Mouse (Mus musculus): Measurements from ENCODE around the gene Kif21b. TPM values are rescaled to one million over a fixed set of nuclear protein-coding genes. Genes with fewer than 3 reads are reported as not detected.

Gene Kif21b
- polyA plus RNA-seq, 2 experiments: 1.2 to 1.8 TPM

DNA sequence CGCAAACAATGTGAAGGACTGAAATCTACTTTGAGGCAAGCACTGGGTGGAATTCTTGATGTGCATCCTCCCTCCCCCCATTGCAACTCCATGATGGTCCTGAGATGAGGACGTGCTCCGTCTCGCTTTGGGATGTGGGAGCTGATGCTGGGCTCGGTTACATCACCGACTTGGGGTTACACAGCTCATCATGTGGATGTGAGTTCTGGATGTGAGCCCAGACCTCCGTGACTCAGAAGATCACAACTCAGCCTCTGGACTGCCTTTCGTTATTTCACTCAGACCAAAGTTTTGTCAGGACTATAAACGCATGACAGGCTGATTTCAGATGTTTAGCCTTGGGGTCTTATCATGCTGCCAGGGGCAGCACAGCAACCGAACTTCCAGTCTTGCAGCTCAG is 4.3 kb upstream of the Kif21b start:
- no peak for DNase-seq (ENCODE audit: low read depth in 3 of 3, low spot score in 3 of 3)
- no peak for ATAC-seq (ENCODE audit: insufficient read depth)
- H3K27ac ChIP-seq: no peak overlapping the region

DNA sequence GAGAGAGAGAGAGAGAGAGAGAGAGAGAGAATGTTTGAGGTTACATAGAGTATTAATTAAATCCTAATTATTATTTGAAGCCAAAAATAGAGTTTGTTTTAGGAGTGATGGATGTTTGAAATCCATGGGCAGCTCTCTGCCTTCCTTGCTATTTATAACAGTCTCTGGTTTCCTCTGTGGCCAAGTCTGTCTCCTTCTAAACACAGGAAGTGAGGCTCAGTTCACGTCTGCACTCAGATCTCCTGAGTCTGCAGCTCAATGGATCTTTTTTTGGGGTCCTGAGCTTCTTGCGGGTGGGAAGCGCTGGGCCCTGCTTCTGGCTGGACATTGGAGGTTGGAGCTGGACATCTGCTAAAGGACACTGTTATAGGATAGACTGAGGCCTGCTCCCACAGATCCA is 3.3 kb upstream of the Kif21b start:
- peaks cover 8 to 26% of the 10 kb centered on the region in 2 experiments; a peak in 3 of 4 replicates for H3K4me1 ChIP-seq (replicated peaks; ENCODE audit: control insufficient read depth in 2 of 2, insufficient read depth in 2 of 2, low read length in 1 of 2)
- 22% methylated on average over 3 of the region's 3 CpGs for WGBS (ENCODE audit: insufficient replicate concordance)
- H3K27ac ChIP-seq: no peak overlapping the region
- H3K4me3 ChIP-seq (ENCODE audit: insufficient read depth in 1 of 2, low read depth in 2 of 2, low read length in 2 of 2): no peak overlapping the region
- H3K9ac ChIP-seq (replicated peaks): no peak overlapping the region
- DNase-seq (ENCODE audit: low read depth in 3 of 3, low spot score in 3 of 3): no peak
- H3K27me3 ChIP-seq (ENCODE audit: control insufficient read depth, insufficient read depth, low read length): no peaks in the 10 kb centered on the region; the same call in 1 of the 2 replicates
- H3K4me2 ChIP-seq (ENCODE audit: low read depth): no peak overlapping the region
- no peaks in the 10 kb centered on the region for H3K9me3 ChIP-seq (ENCODE audit: control insufficient read depth, low read length)
- H3K36me3 ChIP-seq (replicated peaks; ENCODE audit: control insufficient read depth, insufficient read depth, low read depth): no peaks in the 10 kb centered on the region
- TF ChIP-seq CTCF (IDR thresholded peaks at IDR 0.05; ENCODE audit: low read depth) (no peak), EP300 (IDR thresholded peaks at IDR 0.05; ENCODE audit: low read depth) (no peak)
- ATAC-seq (ENCODE audit: insufficient read depth): no peak

More for the DNA sequence above, 4.3 kb upstream of the Kif21b start:
- H3K4me1 ChIP-seq (replicated peaks; ENCODE audit: control insufficient read depth in 2 of 2, insufficient read depth in 2 of 2, low read length in 1 of 2): peaks cover 5 to 18% of the 10 kb centered on the region in 2 experiments; a peak in 3 of 4 replicates
- TF ChIP-seq EP300 (IDR thresholded peaks at IDR 0.05; ENCODE audit: low read depth) (no peak), CTCF (IDR thresholded peaks at IDR 0.05; ENCODE audit: low read depth) (no peak)
- H3K4me3 ChIP-seq (ENCODE audit: insufficient read depth in 1 of 2, low read depth in 2 of 2, low read length in 2 of 2): no peak overlapping the region
- H3K27me3 ChIP-seq (ENCODE audit: control insufficient read depth, insufficient read depth, low read length): no peaks in the 10 kb centered on the region; the same call in 1 of the 2 replicates
- H3K4me2 ChIP-seq (ENCODE audit: low read depth): no peak overlapping the region
- no peaks in the 10 kb centered on the region for H3K9me3 ChIP-seq (ENCODE audit: control insufficient read depth, low read length)
- WGBS (ENCODE audit: insufficient replicate concordance): 52% methylated on average over 10 of the region's 10 CpGs
- no peak overlapping the region for H3K9ac ChIP-seq (replicated peaks)
- no peaks in the 10 kb centered on the region for H3K36me3 ChIP-seq (replicated peaks; ENCODE audit: control insufficient read depth, insufficient read depth, low read depth)

DNA sequence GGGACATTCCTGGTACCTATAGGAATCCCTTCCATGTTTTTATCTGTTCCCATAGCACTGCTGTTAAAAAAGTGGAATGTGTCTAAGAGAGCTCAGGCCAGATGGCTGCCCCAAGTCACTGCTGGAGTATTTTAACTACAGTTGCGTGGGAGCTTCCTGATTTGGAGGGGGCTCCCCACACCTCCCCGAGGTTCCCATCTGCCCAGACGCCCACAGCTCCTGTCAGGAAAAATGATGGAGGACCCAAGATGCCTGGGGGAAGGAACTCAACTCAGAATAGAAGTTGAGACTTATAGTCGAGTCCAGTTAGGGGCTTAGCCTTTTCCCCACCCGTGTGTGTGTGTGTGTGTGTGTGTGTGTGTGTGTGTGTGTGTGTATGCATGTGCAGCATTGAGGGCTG is 2.8 kb upstream of the Kif21b start:
- no peak for DNase-seq (ENCODE audit: low read depth in 3 of 3, low spot score in 3 of 3)
- no peak overlapping the region for H3K4me2 ChIP-seq (ENCODE audit: low read depth)
- no peaks in the 10 kb centered on the region for H3K9me3 ChIP-seq (ENCODE audit: control insufficient read depth, low read length)
- WGBS (ENCODE audit: insufficient replicate concordance): 28% methylated on average over 5 of the region's 5 CpGs
- TF ChIP-seq CTCF (IDR thresholded peaks at IDR 0.05; ENCODE audit: low read depth) (no peak), EP300 (IDR thresholded peaks at IDR 0.05; ENCODE audit: low read depth) (no peak)
- no peak overlapping the region for H3K4me3 ChIP-seq (ENCODE audit: insufficient read depth in 1 of 2, low read depth in 2 of 2, low read length in 2 of 2)
- no peaks in the 10 kb centered on the region; the same call in 1 of the 2 replicates for H3K27me3 ChIP-seq (ENCODE audit: control insufficient read depth, insufficient read depth, low read length)
- ATAC-seq (ENCODE audit: insufficient read depth): no peak
- no peaks in the 10 kb centered on the region for H3K36me3 ChIP-seq (replicated peaks; ENCODE audit: control insufficient read depth, insufficient read depth, low read depth)
- H3K27ac ChIP-seq: no peak overlapping the region
- H3K9ac ChIP-seq (replicated peaks): no peak overlapping the region
- peaks cover 8 to 28% of the 10 kb centered on the region in 2 experiments; a peak in 3 of 4 replicates for H3K4me1 ChIP-seq (replicated peaks; ENCODE audit: control insufficient read depth in 2 of 2, insufficient read depth in 2 of 2, low read length in 1 of 2)

DNA sequence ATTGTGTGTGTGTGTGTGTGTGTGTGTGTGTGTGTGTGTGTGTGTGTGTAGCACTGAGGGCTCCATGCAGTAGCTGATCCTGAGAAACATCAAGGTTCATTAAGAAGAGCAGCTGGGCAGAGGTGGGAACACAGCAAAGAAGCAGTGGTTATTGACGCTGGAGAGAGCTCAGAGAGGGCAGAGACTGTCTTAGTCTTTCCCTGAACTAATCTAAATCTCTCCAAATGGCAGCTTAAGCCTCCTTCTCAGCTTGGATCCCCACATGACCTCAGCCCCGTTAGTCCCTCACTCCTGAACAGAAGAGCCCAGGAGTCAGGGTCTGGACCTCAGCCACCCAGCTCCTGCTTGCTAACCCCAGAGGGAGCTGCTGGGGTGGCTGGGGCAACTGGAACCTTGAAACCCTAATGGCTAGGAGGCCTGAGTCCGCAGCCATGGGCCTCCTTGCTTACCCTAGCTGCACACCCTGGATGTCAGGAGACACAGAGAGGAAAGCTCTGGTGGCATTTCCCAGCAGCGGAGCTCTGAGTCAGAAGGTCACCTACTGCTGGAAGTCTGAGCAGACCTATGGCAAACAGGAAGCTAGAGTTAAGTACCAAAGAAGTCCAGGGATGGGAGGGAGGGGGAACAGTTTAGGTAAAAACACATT is 2.1 kb upstream of the Kif21b start:
- H3K27ac ChIP-seq: no peak overlapping the region
- WGBS (ENCODE audit: insufficient replicate concordance): 41% methylated on average over 4 of the region's 4 CpGs
- TF ChIP-seq CTCF (IDR thresholded peaks at IDR 0.05; ENCODE audit: low read depth) (no peak), EP300 (IDR thresholded peaks at IDR 0.05; ENCODE audit: low read depth) (no peak)

DNA sequence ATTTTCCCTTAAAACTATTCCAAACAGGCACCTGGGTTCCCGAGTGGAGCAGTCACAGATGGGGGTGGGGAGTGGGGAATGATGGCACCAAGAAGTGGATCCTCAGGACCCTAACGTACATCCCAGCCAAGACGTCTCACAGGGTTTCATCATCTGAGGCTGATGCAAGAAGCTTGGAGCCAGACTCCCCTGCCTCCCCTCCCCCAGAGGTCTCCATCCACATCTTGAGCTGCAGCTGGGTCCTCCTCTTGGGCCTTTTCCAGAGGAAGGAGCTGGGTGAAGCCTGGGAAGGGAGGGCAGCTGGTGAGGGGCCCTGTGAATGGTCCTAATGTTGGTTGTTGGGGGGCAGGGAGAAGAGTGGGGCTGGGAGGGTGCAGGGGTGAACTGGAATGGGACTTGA is 1.1 kb upstream of the Kif21b start:
- Histone ChIP-seq H3K27ac (no peak overlapping the region), H3K4me1 (replicated peaks; ENCODE audit: control insufficient read depth in 2 of 2, insufficient read depth in 2 of 2, low read length in 1 of 2) (peaks cover 15 to 43% of the 10 kb centered on the region in 2 experiments), H3K9ac (replicated peaks) (no peak overlapping the region), H3K4me3 (ENCODE audit: insufficient read depth in 1 of 2, low read depth in 2 of 2, low read length in 2 of 2) (no peak overlapping the region), H3K27me3 (ENCODE audit: control insufficient read depth, insufficient read depth, low read length) (no peaks in the 10 kb centered on the region; the same call in 1 of the 2 replicates), H3K36me3 (replicated peaks; ENCODE audit: control insufficient read depth, insufficient read depth, low read depth) (no peaks in the 10 kb centered on the region), H3K4me2 (ENCODE audit: low read depth) (no peak overlapping the region), H3K9me3 (ENCODE audit: control insufficient read depth, low read length) (no peaks in the 10 kb centered on the region)
- no peak for ATAC-seq (ENCODE audit: insufficient read depth)
- no peak for DNase-seq (ENCODE audit: low read depth in 3 of 3, low spot score in 3 of 3)
- WGBS (ENCODE audit: insufficient replicate concordance): 61% methylated on average over 3 of the region's 3 CpGs
- TF ChIP-seq CTCF (IDR thresholded peaks at IDR 0.05; ENCODE audit: low read depth): no peak
- no peak for TF ChIP-seq EP300 (IDR thresholded peaks at IDR 0.05; ENCODE audit: low read depth)

More for the DNA sequence above, 2.1 kb upstream of the Kif21b start:
- Histone ChIP-seq H3K27me3 (ENCODE audit: control insufficient read depth, insufficient read depth, low read length) (no peaks in the 10 kb centered on the region; the same call in 1 of the 2 replicates), H3K9me3 (ENCODE audit: control insufficient read depth, low read length) (no peaks in the 10 kb centered on the region), H3K4me3 (ENCODE audit: insufficient read depth in 1 of 2, low read depth in 2 of 2, low read length in 2 of 2) (no peak overlapping the region), H3K9ac (replicated peaks) (no peak overlapping the region), H3K4me2 (ENCODE audit: low read depth) (no peak overlapping the region), H3K4me1 (replicated peaks; ENCODE audit: control insufficient read depth in 2 of 2, insufficient read depth in 2 of 2, low read length in 1 of 2) (peaks cover 8 to 33% of the 10 kb centered on the region in 2 experiments; a peak in 3 of 4 replicates), H3K36me3 (replicated peaks; ENCODE audit: control insufficient read depth, insufficient read depth, low read depth) (no peaks in the 10 kb centered on the region)
- ATAC-seq (ENCODE audit: insufficient read depth) (no peak), DNase-seq (ENCODE audit: low read depth in 3 of 3, low spot score in 3 of 3) (no peak)

Data from liver, embryonic 14.5 days (tissue).